Mouse (Mus musculus) retina, postnatal 1 day (tissue): ENCODE measurements at regions not wholly inside any gene's neighbourhood (a gene's known extent, or its start where the extent isn't known, plus 50 kb on each side); places are given as distances from the start of the nearest gene placed in this dataset.

Source experiments
- DNase-seq: peaks from one replicate; pipeline ENCODE4 v3.0.0-alpha.2; 2012

DNA sequence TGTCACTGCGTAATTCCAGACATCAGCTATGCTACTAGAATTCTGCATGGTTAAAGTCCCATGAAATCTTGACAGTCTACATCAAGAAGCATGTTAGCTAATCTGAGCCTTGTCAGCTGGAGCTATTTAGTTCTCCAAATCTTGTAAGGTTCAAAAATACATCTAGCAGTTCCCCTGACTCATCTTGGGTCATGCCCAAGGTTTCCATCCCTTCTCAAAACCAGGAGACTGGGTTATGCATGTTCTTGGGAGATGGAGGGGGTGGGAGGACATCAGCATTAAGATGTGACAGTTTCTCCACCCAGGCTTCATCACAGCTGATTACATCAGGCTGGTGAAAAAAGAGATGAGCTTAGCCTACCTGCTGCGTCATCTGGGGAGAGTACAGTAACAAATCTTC is 495.3 kb upstream of the 4930452B06Rik start:
- DNase-seq: no peak

DNA sequence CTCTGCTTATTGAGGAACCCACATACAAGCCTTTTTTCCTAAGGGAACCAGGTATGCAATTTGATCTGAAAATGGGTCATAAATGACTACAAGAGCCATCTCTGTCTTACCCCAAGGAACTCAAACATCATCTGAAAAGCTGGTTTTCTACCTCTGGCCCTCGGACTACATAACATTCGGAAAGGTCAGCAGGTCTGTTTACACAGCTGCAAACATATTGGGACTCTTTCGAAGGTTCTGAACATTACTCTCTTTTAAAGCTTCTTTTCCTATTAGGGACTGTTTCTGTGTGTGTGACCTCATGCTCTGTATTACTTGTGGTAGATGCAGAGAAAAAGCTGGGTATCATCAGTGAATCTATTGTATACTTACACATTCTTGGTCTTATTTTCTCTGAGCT is 491.9 kb upstream of the 4930452B06Rik start:
- no peak for DNase-seq

DNA sequence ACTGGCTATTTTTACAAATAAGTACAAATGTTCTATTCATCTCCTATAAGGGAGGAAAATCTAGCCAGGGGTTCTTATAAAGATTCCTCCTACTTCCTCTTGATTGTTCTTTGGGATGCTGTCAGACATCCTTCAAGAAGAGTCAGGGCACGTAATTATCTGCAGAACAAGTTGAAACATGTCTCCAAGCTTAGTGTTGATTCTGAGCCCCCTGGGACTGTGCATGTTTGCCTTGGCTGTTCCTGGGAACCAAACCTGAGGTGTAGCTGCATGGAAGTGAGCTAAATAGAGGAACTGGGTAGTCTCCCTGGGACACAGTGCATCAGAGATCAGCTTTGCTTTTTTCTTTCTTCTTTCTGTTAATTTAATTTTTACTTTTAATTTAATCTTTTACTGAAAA is 484.8 kb upstream of the 4930452B06Rik start:
- no peak for DNase-seq

DNA sequence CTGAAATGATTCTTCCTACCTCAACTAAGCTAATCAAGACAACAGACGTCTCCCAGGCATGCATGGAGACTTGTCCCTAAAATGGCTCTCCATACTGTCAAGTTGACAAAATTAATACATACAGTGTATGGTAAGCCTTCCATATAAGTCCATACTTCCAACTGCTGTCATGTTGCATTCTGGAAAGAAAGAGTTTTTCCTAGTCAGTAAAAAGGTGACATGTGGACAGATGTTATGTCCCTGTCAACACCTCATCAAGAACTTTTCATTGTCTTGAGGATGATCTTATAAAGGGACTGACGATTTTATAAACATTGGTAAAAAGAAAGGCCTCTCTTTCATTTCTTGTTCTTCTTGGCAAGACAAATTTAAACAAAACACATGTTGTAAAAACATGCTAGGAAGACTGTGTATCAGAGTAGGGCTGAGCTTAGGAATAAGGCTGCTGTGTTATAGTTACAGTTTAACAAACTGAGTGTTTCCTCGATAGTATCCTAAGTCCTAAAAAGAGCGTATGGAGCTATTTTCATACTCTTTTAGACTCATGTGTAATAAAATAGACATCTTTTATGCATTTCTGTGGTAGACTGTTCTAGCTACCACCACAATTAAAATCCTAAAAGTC is 480.7 kb upstream of the 4930452B06Rik start:
- DNase-seq: no peak

DNA sequence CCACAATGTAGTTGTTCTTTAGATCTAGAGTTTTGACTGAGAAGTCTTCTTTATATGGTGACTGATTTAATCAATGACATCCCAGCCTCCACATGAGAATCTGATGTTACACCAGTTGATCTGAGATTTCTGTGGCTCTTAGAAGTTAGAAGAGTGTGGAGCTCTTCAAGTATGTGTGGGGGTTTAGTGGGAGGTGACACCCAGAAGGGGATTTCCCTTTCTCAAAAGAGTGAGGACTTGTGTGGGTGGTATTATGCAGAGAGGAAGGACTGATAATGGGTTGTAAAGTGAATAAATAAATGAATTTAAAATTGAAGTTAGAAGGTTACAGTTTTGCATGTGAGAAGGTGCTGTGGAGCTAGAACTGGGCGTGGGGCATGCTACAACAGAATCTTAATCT is 439.7 kb upstream of the 4930452B06Rik start:
- DNase-seq: no peak

DNA sequence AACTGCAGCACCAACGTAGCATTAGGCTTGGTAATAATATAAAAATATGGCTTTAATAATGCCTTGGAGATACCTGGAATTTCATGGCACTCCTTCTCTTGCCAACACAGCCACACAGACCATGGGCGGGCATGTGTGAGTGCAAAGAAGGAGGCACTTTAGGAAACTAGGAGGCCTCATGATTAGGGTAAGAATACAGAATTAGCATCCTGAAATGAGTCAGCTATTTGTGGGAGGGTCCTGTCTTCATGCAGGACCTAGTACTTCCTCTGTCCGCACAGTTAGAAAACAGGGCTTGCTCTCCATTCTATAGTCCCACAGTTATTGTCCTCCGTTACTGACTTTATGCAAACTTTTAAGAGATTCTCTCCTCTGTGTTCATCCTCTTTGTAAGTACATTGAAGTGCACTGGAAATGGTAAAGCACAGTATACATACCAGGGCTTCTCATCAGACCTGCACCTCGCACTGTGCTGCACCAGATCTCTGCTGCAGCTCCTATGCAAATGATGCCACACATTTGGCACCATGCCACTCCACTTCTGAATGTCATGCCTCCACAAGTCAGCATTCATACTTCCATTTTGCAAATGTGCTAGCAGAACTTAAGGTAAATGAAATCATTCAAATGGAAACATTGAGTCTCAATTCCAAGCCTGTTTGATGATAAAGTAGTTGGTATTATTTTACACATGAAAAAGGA is 423.7 kb upstream of the 4930452B06Rik start:
- peak; percentile 17 for DNase-seq

DNA sequence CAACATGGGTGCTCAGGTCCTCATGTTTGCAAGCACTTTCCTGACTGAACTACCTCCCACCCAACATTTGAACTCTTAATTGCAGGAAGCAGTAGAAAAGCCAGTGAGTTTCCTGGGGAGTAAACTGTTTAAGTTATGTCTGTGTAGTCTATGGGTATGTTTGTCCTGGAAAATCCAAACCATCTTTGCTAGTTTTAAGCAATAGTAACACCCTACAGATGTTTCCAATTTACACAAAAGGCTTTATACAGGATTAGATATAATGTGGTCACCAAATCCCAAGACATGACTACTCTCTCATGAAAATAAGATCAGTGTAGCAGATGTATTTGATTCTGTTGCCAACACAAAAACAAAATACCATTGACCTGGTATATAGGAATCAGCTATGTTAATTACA is 421.1 kb upstream of the 4930452B06Rik start:
- DNase-seq: no peak

DNA sequence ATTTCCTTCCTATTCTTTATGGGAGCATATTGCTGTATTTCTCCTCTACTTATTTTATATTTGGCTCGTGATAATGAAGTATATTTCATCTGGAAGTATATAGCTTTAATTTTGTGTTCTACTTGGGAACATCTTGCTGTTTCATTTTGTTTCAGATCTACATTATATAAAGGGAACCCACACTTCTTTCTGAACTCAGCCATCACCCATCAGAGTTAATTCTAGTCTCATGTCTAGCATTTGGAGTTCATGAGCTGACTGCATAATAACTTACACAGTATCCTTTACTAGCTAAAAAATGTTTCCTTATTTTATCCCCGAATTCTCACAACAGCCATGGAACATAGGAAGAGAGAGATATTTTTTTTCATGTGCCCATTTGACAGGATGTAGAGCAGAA is 413.6 kb upstream of the 4930452B06Rik start:
- no peak for DNase-seq

DNA sequence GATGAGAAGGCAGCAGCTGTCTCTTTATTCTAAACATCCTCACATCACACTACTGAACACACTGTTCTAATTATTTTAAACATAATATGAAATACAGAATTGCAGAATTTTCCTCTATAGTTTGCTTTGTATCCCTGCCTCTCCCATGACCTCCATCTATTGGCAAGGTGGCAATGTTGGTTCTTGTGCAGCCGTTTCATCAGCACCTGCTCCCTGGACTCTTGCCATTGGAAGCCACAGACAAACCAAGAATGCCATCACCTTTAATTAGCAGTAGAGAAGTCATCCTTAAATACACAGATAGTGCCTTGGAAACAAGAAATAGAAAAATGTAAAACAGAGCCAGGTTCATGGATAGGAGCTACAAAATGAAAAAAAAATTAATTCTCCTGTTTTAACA is 413.0 kb upstream of the 4930452B06Rik start:
- no peak for DNase-seq

DNA sequence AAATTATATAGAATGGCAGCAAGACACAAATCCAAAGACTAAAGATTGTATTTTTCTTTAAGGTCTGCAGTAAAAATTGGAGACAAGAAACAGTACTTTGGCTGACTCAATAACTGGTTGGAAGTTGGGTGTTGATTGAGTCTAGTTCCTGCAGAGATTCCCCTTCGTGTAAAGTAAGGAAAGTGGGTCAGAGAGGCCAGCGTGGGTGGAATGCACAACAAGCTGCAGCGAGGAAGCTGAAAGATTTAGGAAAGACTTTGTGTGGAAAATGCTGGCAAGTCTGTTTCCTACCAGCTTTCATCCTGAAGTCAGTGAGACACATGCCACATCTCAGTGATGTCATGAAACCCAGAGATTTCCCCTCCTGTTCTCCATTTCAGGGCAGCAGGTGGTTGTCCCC is 405.1 kb upstream of the 4930452B06Rik start:
- no peak for DNase-seq

DNA sequence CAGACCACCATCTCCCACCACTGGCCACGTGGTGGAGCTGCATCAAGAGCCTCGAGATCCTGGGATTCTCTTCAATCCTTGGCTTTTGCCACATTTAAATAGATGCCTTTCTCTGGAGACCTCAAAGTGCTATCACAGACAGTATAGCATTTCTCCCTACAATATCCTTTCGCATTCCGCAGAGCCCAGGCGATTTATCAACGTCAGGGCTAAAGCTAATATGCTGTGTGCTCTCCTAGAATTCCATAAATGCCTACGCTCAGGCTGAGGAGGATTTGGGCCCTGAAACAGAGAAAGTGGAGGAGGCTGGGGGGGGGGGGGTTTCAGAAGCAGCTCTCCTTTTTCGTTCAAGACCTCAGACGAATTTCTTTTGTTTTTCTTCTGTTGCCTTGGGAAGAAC is 394.0 kb upstream of the 4930452B06Rik start:
- peak; percentile 3 for DNase-seq

DNA sequence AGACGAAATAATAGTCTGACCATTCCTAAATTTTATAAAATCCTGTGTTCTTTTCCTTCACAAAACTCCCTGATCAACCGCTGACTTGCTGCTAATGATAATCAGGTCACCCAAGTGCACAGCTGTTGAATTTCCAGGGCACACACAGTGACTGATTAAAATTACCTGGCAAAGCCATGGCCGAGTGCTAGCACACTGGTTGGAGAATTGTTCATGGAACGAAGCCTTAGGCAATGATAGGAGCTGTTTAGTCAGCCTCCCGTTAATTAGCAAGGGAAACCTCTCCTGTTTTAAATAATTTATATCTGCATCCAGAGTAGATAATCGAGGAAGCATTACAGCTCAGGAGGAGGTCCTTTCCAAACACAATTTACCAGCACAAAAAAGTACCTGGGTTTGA is 362.8 kb upstream of the 4930452B06Rik start:
- DNase-seq: peak; percentile 36

DNA sequence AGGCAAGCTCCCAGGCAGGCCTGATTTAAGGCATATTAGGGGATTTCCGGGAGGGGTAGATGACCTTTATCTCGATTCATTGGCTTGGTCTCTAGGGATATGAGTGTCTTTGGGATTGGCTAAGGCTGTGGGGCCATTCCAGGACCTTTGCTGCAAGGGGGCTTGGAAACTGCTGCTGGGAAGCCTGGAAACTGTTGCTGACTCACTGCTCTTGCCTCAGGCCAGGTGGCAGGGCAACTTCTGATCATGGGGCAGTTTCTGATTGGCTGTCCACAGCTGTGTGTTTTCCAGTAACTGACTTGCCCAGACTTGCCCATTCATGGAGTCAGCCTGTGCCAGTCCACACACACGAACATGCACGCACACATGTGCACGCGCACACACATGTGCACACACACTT is 349.8 kb upstream of the 4930452B06Rik start:
- no peak for DNase-seq

DNA sequence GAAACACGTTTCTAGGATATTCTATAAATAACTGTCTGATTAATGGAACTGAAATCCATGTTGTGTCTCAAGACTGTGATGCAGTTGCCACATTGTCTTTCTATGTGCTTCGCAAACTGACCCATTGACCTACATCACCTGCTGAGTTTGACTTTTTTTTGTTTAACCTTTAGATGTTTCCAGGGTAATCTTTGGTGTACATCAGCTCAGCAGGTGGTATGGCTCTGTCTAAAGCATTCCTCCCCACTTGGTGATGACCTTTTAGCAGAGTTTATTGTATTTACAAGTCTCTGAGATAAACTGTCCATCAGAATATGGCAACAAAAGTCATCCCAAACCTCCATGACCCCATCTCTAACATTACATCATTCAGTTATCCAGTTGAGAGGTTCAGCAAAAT is 337.0 kb upstream of the 4930452B06Rik start:
- no peak for DNase-seq

DNA sequence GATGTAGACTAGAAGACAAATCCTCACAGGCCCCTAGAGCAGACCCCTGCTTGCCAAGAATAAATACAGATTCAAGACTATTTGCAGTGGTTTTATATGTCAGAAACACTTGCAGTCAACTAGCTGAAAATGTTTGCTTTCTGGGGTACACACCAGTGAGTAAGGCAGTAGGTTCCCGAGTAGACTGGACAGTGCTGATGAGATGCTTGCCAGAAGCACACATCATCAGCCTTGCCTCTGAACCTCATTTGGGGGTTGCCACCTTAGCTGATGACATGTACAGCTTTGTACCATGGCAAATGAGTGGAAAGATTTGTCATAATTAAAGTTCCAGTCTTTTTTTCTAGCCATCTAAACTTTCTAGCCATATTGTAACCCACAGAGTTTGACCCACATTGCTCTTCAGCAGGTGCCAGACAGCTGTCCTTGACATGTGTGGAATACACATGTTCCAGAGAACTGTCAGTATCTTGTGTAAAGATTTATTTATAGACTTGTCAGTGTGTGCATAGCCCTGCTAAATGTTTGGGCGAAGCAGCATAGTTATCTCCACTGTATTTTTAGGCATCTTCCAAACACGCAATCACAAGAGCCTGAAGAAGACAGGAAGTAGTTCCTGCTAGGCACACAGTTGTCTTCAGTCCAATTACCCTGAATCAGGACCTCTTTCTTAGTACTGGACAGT is 334.5 kb upstream of the 4930452B06Rik start:
- DNase-seq: peak; percentile 9

DNA sequence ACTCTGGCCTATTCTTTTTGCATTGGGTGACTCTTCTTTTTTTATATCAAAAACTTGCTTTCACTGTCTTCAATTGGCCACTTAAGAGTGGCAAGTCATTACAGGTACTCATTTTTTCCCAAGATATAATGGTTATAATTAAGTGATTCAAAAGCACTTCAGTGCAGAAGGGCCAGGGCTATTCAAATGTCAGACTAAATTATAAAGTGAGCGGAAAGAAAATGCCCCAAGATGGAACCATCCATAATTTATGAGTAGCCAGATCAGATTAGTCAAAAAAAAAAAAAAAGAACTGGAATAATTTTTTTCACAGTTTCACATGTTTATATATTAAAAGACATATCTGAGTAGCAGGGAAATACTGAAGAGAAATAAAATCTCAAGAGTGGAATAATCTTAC is 333.8 kb upstream of the 4930452B06Rik start:
- no peak for DNase-seq

DNA sequence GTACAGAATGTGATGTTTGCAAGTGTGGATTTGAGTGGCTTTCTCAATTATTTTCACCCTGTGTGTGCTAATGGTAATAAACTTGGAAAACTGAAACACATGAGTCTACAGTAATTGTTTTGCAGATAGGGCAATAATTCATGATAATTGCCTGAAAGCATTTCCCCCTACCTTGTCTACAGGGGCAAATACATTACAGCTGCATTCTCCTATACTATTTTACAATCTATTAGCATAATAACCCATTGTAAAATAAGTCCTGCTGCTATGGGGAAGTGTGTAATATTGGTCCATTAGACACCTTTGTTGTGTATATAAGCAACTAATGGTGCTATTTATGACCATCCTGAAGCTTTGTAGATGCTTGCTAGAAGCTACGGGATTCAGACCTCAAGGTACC is 327.4 kb upstream of the 4930452B06Rik start:
- no peak for DNase-seq

DNA sequence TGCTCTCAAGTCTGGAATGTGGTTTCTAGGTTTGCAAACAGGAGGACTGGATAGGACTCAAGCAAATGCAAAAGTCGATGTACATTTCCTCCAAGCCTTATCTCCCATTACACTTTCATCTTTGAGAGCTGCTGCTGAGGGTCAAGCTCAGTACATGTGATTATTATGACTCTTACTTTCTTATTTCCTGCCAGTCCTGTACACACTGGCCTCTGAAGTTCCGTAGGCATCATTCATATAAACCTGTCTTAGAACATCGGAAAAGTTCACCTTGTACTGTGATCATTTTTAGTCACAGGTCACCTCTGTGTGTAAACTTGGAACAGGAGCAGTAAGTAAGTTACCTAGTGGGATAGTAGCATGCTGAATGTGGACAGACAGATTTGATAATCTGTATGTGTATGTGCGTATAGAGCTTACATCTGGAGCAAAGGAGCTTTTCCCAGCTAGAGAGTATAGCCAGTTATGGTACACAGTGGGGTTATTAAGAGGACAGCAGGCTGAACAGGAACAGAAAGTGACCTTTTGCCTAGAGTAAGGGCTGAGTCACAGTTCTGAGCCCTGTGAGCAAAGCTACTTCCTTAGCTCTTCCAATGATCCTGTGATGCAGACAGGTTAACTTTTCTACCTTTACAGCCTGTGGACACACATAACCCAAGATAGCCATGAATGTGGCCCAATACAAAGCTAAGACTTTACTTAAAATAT is 319.2 kb upstream of the 4930452B06Rik start:
- DNase-seq: no peak

DNA sequence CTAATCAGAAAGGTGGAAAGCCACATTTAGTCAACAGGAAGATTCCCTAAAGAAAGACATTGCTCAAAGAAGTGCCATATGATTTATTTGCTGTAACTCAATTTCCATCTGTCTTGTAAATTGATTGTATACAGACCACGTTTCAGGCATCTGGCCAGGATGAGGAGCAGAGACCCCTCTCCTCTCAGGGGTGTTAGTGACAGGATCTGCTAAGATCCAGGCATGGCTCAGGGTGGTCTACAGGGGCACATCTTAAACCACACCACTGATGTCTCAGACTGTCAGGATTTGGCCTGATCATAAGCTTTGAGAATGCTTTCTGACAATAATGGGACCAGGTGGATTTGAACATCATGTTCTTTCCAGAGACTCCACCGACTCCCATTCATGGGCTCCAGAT is 295.5 kb upstream of the 4930452B06Rik start:
- no peak for DNase-seq

DNA sequence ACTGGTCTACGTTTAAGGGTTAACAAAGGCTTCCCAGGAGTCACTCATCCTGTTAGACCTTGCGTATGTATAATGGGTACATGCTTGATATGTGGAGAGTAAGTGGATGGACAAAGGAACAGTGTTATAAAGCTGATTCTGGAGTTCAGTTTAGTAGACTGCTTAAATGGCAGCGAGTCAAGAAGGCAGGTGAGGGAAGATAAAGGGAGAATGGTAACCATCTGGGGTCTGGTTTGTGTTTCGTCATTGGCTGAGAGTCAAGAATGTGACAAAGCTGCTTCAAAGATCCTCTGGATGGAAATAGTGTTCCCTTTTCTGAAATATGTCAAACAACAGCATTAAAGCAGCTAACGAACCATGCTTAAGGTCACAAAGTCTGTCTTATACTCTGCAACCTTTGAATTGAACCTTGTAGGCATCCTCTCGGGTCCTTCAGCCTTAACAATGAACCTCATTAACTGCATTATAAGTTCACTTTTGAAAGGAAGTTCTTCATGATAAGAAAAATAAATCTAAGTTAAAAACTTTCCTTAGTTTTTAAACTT is 286.9 kb upstream of the 4930452B06Rik start:
- no peak for DNase-seq

DNA sequence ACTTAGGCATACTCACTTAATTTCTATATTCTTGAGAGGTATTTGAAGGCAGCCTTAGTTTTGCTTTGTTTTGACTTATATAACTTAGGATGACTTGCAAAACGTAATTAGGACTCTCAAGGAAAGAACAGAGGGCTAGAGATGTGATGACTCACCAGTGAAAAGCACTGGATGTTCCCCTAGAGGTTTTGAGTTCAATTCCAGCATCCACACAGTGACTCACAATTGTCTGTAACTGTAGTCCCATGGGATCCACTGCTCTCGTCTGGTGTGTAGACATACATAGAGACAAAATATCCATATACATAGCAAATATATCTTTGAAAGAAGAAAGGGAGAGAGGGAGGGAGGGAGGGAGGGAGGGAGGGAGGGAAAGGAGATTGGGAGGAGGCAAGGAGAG is 282.7 kb upstream of the 4930452B06Rik start:
- no peak for DNase-seq

DNA sequence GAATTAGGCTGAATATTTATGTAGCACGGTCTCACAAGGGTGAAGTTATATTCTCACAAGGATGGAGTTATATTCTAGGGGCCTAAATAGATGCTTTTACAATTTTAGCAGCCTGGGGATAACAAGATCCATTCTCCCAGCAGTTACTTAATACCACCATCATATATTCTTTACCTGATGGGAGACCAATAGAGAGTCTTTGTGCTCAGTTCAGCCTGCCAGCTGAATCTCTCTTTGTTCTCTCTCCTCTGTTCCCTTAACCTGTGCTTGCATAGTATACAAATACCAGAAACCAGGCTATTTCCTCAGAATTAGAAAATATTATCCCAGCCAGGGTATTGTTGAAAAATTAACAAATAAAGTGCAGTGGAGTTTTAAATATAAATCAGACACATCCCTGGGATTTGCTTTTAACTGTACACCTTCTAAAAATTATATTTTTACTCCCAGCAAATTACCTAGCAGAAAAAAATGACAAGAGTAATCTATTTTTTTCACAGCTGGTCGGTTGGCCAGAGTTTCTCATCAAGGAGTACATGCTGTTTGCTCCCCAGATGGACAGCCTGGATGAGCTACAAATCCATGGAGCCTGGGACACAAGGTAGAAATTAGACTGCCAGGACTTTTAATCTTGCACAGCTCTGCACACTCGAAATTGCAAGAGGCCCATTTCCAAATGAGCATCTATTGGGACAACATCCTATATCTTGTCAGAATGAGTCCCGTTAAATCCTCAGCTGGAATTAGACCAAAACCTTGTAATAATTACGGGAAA is 281.0 kb upstream of the 4930452B06Rik start:
- no peak for DNase-seq

DNA sequence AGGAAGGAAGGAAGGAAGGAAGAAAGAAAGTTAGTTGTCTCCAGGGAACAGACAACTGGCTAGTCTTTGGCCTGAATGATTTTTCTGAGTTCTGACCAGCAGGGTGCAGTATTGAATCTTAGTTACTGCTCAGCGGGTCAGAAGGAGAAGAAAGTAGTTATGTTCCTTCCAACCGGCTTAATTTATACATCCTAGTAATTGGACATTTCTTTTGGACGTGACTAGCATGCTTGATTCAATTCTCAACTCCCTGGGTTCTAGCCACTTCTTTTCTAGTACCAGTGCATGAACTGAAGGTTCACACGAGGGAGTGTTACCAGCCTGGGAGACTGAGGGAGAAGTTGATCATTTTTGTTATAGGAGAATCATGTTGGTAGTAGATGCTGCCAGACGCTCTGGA is 269.1 kb upstream of the 4930452B06Rik start:
- peak; percentile 77 for DNase-seq
